Mouse (Mus musculus): ENCODE measurements around the gene Ube2q2.
"Not testable (repeated sequence)": the region's sequence is repeated elsewhere in the genome, so short reads cannot be mapped to it uniquely, and the experiment has no call there.

The Ube2q2 gene

DNA sequence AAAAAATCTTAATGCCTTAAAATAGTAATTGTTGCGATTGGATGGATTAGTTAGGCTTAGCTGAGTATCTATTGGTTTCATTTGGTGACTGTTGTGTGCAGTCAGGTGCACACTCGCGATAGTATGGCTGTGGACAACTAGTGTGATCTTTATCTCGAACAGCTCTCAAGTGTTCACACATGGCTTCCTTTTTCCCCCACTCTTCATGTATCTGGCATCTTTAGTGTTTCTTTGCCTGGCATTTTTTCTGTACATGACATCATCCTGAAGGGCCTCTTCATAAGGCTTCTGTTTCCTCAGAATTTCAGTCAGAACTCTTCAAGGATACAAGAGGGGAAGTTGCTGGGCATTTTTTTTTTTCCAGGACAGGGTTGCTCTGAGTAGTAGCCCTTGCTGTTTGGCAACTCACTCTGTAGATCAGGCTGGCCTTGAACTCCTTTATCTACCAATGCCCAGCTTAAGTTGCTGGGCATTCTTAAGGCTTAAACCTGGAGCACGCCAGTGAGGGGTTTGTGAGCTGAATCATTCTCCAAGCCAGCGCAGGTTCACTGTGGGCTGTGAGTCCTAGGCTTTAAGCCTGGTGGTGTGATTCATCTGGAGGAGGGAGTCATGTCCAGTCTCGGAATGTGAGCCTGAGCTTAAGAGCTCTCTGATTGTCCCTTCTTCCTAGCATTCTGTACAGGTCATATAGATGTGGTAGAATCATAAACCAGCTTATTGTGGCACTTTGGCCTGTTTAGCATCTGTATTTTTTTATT lies 22.2 kb downstream of the Ube2q2 start:
- in situ Hi-C loops (cut with MboI, MseI) = no loop called here

DNA sequence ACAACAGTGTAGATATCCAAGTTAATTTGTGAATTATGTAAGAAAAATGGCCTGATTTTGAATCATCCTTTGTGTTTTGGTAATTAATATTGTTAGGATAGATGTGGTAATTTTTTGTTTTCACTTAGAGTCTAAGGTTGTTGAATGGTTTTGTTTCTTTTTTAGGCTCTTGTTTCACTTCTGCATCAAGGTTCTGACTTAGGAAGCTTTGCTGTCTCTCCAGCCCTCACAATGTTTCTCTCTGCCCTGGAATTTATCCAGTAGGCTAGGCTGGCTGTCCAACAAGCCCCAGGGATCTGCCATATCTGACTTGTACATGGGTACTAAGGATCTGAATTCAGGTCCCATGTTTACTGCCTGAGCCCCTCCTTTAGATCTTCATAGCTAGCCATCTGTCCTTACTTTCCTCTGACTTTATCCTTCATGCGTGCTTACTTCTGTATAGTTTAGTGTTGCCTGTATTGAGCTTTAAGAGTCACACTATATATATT lies 23.6 kb downstream of the Ube2q2 start:
- in situ Hi-C loops (cut with MboI, MseI) = no loop called here

DNA sequence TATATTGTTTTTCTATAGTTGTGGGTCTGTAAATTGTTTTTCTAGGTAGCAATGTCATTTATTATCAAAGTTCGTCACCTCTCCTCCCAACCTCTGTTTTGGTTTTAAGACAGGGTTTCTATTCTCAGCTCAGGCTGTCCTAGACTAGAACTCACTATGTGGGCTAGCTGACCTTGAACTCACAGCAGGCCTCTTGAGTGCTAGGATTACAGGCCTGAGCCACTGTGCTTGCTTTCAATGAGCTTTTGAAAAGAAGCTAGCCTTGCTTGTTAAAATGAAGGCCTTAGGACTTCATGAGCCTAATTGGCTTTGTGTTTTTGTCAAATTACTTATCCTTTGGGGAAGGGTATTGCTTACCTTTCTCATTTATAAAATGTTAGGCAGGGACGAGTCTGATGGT lies 25.6 kb downstream of the Ube2q2 start:
- in situ Hi-C loops (cut with MboI, MseI) = no loop called here

DNA sequence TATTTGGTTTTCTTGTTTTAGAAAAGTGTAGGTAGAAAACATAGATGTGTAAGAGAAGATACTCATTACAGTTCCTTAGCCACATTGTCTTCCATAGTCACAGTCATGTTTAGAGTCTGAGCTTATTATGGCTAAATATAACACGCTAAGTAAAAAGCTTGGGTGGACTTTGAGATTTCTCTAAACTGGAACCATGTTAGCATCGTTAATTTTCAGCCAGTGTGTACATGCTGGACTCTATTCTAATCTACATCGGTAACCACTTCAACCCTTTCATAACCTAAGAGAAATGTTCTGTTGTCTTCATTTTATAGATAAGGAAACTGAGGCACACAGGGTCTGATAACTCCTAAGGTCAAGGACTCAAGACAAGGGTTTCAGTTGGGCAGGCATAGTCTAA lies 47.2 kb downstream of the Ube2q2 start:
- in situ Hi-C loops (cut with MboI, MseI) = loop anchor here (10.0 kb wide), 1 partner anchor 321 kb away; no protein-coding TSS in a partner anchor

- in situ Hi-C loops (cut with MboI, MseI) = loop anchor here (10.0 kb wide), 1 partner anchor 323 kb away; no protein-coding TSS in a partner anchor
These were observed 49.6 kb downstream of the Ube2q2 start for GRCm38 (mm10) chr9:55198260-55198659.

GRCm38 (mm10) chr9:55199348-55199747 lies 50.7 kb downstream of the Ube2q2 start:
- in situ Hi-C loops (cut with MboI, MseI) = loop anchor here (10.0 kb wide), 1 partner anchor 325 kb away; no protein-coding TSS in a partner anchor

DNA sequence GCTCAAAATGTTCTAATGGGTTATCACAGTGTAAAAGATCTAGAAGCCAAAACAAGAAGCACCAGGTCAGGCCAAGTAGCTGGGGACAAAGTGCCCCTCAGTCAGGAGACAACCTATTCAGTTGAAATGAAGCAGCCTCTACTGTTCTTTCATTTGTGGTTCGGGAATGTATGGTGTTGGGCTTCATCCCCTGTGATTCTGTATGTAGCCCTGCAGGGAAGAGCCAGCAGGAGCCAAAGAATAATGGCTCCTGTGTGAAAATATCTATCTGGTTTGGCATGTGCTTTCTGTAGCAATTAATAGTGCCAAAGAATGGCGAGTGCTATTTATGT lies 59.8 kb downstream of the Ube2q2 start:
- in situ Hi-C loops (cut with MboI, MseI) = no loop called here

DNA sequence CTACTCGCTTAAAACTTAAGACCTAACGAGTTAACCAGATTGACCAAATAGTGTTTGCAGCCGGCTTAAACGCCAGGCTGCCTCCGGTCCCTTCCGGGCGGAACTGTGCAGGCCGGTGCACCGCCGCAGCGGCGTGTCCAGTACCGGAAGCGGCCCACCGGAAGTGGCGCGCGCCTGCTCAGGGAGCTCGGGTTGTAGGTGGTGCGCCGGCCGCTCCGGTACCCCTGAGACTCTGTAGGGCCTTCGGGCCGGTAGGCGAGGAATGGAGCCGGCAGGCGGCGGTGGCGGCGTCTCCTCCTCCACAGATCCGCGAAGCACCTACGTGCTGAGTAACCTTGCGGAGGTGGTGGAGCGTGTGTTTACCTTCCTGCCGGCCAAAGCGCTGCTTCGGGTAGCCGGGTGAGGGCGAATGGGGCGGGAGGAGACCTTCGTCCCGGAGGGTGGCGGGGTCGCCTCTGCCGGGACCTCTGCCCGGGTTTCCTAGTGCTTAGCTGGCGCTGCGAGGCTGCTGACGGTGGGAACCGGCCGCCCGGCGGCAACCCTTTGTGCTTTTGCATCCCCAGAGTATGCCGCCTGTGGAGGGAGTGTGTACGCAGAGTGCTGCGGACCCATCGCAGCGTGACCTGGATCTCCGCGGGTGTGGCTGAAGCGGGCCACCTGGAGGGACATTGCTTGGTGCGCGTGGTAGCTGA lies 60.3 kb downstream of the Ube2q2 start, which contains the start of gene Fbxo22:
Fbxo22 (plus strand) TSS at position 136 of the 692 bp plus-strand sequence.
- in situ Hi-C loops (cut with MboI, MseI) = no loop called here

DNA sequence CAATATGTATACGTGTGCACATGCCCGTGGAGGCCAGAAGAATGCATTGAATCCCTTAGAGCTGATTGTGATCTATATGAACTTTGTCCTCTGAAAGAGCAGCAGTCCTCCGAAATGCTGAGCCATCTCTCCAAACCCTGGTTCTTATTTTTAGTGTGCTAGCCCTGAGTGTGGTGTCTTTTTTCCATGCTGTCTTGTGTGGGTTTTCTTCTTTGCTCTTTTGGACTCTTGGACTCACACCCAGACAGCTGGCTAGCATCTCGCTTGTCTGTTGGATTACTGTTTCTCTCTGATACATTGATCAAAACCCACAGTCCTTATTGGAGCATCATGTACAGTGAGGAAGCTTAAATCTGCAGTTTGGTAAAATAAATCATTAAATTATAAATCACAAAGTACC lies 63.0 kb downstream of the Ube2q2 start:
- in situ Hi-C loops (cut with MboI, MseI) = no loop called here

- in situ Hi-C loops (cut with MboI, MseI) = no loop called here
These were observed 64.7 kb downstream of the Ube2q2 start for GRCm38 (mm10) chr9:55213396-55213795.

GRCm38 (mm10) chr9:55215056-55215455 lies 66.4 kb downstream of the Ube2q2 start:
- in situ Hi-C loops (cut with MboI, MseI) = no loop called here

DNA sequence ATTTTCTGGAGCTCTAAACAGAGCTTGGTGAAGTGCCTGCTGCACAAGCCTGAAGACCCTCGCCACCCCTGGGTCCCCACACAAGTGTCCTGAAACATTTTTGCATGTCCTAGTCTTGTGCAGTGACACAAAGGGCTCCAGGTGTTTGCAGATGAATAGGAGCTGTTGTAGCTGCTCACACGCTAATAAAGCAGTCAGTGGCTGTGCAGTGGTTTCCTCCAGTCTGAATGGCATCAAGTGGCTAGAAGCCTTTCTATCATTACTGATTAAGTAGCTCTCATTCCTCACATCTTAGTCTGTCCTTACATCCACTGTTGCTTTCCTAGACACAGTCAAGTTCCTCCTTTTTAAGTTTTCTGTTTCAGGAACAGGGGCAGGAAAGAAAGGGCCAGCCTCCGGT lies 67.0 kb downstream of the Ube2q2 start:
- in situ Hi-C loops (cut with MboI, MseI) = no loop called here

- in situ Hi-C loops (cut with MboI, MseI) = no loop called here
These were observed 67.4 kb downstream of the Ube2q2 start for GRCm38 (mm10) chr9:55216078-55216477.

DNA sequence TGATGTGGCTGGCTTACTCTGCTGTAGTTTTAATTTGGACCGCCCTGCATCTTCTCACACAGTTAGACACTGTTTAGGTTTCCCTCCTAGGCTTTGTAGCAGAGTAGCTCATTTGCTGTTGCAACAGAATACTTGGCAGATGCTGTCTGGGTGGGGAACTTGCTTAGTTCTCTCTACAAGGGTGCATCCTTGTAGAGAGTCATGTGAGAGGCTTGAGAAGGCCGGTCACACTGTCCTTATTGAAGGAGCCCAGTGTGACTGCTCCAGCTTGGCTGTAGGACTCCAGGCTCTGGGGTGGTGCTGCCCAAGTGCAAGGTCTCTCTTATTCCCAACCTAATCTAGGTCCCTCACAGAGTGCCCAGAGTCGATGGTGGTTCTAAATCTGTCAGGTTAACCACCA lies 68.7 kb downstream of the Ube2q2 start:
- in situ Hi-C loops (cut with MboI, MseI) = no loop called here

DNA sequence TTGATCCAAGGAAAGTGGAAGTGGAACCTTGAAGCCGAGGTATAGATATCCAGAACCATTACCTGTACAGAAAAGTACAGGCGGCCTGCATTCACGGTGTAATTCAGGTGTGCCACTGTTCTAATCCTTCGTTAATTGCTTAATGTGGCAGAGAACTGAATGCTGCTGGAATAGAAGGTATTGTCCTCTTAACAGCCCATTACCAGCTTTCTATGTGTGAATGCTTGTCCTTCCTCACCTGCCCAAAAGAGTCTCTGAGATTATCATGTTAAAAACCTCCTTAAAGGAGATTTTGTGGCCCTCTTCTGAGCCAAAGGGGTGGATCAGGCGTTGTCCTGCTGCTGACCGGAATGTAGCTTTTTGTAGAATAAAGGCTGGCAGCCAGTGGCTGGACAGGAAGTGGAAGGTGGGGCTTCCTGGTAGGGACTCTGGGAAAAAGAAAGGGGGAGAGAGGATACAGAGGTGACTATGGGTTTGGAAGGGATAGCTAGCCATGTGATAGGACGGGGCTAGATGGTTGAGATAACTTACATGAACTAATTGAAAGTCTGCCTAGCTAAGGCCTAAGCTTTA lies 76.6 kb downstream of the Ube2q2 start:
- in situ Hi-C loops (cut with MboI, MseI) = loop anchor here (10.0 kb wide), 1 partner anchor 570 kb away; no protein-coding TSS in a partner anchor

DNA sequence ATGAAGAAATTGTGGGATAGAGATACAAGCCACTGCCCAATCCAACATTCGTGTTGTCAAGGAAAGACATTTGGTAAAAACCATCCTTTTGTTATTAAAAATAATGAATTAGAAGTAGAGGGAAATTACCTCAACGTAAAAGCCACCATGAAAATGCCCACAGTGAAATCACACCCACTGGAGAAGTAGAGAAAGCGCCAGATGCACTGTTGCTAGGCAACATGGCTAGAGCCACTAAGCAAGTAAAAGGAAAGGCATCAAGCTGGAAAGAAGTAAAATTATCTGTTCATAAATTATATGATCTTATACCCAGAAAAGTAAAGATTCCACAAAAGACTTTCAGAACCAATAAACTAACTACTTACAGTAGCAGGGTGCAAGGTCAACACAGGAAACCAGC lies 77.6 kb downstream of the Ube2q2 start:
- in situ Hi-C loops (cut with MboI, MseI) = loop anchor here (10.0 kb wide), 1 partner anchor 569 kb away; no protein-coding TSS in a partner anchor

- in situ Hi-C loops (cut with MboI, MseI) = loop anchor here (10.0 kb wide), 1 partner anchor 567 kb away; no protein-coding TSS in a partner anchor
These were observed 79.5 kb downstream of the Ube2q2 start for GRCm38 (mm10) chr9:55228149-55228548.

DNA sequence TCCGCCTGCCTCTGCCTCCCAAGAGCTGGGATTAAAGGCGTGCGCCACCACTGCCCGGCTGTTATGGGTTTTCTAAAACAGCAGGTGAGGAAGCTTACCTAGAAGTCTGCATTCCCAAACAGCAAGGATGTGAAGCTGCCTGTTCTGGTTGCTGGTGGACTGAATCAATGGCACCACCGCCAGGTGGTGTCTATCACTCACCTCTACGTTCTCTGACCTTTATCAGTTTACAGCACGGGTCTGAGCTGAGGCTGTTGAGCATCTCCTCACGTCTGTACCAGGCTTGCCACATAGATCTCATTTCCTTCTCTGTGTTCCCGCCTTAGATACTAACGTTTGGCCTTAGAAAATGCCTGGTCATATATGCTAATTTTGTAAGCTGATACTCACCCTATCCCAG lies 80.4 kb downstream of the Ube2q2 start:
- in situ Hi-C loops (cut with MboI, MseI) = loop anchor here (10.0 kb wide), 1 partner anchor 566 kb away; no protein-coding TSS in a partner anchor

GRCm38 (mm10) chr9:55231544-55231943 lies 82.9 kb downstream of the Ube2q2 start:
- in situ Hi-C loops (cut with MboI, MseI) = no loop called here

DNA sequence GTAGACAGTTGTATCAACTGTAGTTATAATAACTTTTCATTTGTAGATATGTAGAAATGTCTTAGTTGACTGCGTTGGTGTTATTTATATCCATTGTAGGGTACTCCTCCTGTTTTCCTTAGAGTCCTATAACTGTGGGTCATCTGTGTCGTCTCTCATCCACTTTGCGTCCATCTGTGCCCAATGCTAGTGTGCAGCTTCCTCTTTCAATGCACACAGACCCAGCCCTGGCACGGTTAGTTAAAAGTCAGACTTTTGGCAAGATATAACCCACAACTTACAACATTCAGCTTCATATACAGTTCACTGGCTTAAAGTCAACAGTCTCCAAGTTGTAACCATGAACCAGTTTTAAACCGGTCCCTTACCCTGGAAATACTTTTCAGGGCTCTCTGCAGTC lies 83.5 kb downstream of the Ube2q2 start:
- in situ Hi-C loops (cut with MboI, MseI) = no loop called here

DNA sequence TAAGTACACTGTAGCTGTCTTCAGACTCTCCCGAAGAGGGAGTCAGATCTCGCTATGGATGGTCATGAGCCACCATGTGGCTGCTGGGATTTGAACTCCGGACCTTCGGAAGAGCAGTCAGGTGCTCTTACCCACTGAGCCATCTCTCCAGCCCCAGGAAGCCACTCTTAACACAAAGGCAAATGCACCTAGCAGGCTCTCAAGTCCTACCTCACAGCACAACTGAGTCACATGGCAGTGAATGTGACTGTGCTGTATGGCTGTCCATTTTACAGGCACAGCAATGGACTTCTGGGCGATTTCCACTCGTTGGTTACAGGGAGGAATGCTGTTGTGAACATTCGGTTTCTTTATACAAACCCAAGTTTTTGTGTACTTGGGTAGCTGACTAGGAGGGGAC lies 83.9 kb downstream of the Ube2q2 start:
- in situ Hi-C loops (cut with MboI, MseI) = no loop called here

- in situ Hi-C loops (cut with MboI, MseI) = not testable (repeated sequence)
These were observed 84.4 kb downstream of the Ube2q2 start for GRCm38 (mm10) chr9:55233076-55233475.
